Mouse (Mus musculus) ES-E14 (cell line): Measurements from ENCODE around the gene Tdrd3. TPM values are rescaled to one million over a fixed set of nuclear protein-coding genes. Genes with fewer than 3 reads are reported as not detected.

ENCODE experiments used
- DNase-seq: peaks from one replicate; pipeline ENCODE4 v3.0.0-alpha.2; 2013; ENCODE audit warnings: low read depth, low spot score
- H3K27ac ChIP-seq: 2 replicates; pipeline ENCODE4 v1.5.1; 2012; ENCODE audit warnings: low read depth, mild to moderate bottlenecking, low read length, moderate library complexity, mixed read lengths; ENCODE audit not compliant: poor library complexity, insufficient read depth, severe bottlenecking
- H3K36me3 ChIP-seq: 2 replicates; pipeline ENCODE4 v1.6.1; 2012; ENCODE audit warnings: mild to moderate bottlenecking, low read length, moderate library complexity, mixed read lengths; ENCODE audit not compliant: control insufficient read depth, poor library complexity, insufficient read depth, severe bottlenecking
- H3K4me1 ChIP-seq, 2 experiments: fragments of 150-350 bp in 1 of 2; sonication (generic) in 1 of 2; 2 replicates each; pipeline ENCODE4 v1.6.1; 2012; ENCODE audit warnings: low read length in 2 of 2, mild to moderate bottlenecking in 1 of 2, mixed read lengths in 1 of 2; ENCODE audit not compliant: control insufficient read depth in 2 of 2, insufficient read depth in 2 of 2, poor library complexity in 1 of 2
- H3K4me3 ChIP-seq, 2 experiments: fragments of 150-350 bp in 1 of 2; sonication (generic) in 1 of 2; 2 replicates each; pipeline ENCODE4 v1.5.1; 2012; ENCODE audit warnings: low read length in 2 of 2, low read depth in 1 of 2, mild to moderate bottlenecking in 1 of 2, mixed read lengths in 1 of 2; ENCODE audit not compliant: insufficient read depth in 1 of 2, poor library complexity in 1 of 2, severe bottlenecking in 1 of 2
- H3K9ac ChIP-seq: 2 replicates; pipeline ENCODE4 v1.6.1; 2012; ENCODE audit warnings: low read depth, mild to moderate bottlenecking, low read length, mixed read lengths; ENCODE audit not compliant: poor library complexity, insufficient read depth, severe bottlenecking
- H3K9me3 ChIP-seq: fragments of 150-350 bp; sonication (generic); 2 replicates; pipeline ENCODE4 v1.6.1; 2012; ENCODE audit warnings: low read depth, mild to moderate bottlenecking, low read length; ENCODE audit not compliant: control insufficient read depth, insufficient read depth
- CHD2 ChIP-seq: IDR thresholded peaks from 2 replicates; pipeline ENCODE4 v1.6.1; 2014; ENCODE audit warnings: mild to moderate bottlenecking, low read depth, low read length, inconsistent platforms
- HCFC1 ChIP-seq: IDR thresholded peaks from 2 replicates; pipeline ENCODE4 v1.6.1; 2012; ENCODE audit warnings: low read length, inconsistent platforms, borderline replicate concordance; ENCODE audit not compliant: insufficient read depth
- MAFK ChIP-seq: IDR thresholded peaks from 2 replicates; pipeline ENCODE4 v1.6.1; 2014; ENCODE audit warnings: mild to moderate bottlenecking, low read depth, low read length, inconsistent platforms; ENCODE audit not compliant: insufficient read depth
- ZC3H11A ChIP-seq: IDR thresholded peaks from 2 replicates; pipeline ENCODE4 v1.6.1; 2012; ENCODE audit warnings: low read depth, mild to moderate bottlenecking, inconsistent platforms, low read length, borderline replicate concordance
- ZNF384 ChIP-seq: IDR thresholded peaks from 2 replicates; pipeline ENCODE4 v1.6.1; 2012; ENCODE audit warnings: low read depth, low read length, inconsistent platforms
- in situ Hi-C, 2 experiments: fragments of 600-800 bp; cut with MboI; formaldehyde crosslinking; loops; one replicate each; pipeline ENCODE4 v1.15.1; 2025; ENCODE audit warnings: low sequenced_read_pairs in 2 of 2, inconsistent platforms in 1 of 2; ENCODE audit not compliant: unreplicated experiment in 2 of 2
- total RNA-seq: library from RNA; depleted of rRNA; stranded (reverse); fragments of 300-350 nt; gene quantifications from 2 replicates; pipeline ENCODE4 v1.2.3, GENCODE M21; 2012

Gene Tdrd3
- total RNA-seq, 1 experiment: 5.4 TPM

GRCm38 (mm10) chr14:87439721-87440120 lies 23.3 kb downstream of the Tdrd3 start:
- DNase-seq: no peak
- Histone ChIP-seq H3K4me1 (no peaks in the 10 kb centered on the region; a peak in 1 of 4 replicates), H3K36me3 (no peaks in the 10 kb centered on the region), H3K9ac (no peak overlapping the region), H3K4me3 (no peak overlapping the region), H3K9me3 (no peaks in the 10 kb centered on the region), H3K27ac (no peak overlapping the region)
- in situ Hi-C loops: loop anchor here in 1 of 2 experiments (25.0 kb wide), 2 partner anchors 227 to 302 kb away; partner anchors contain the start of gene Diaph3
- TF ChIP-seq CHD2: no peak
- no peak for TF ChIP-seq ZC3H11A
- no peak for TF ChIP-seq MAFK
- no peak for TF ChIP-seq HCFC1
- TF ChIP-seq ZNF384: no peak

- Histone ChIP-seq H3K9me3 (no peaks in the 10 kb centered on the region), H3K27ac (no peak overlapping the region), H3K4me3 (no peak overlapping the region), H3K4me1 (no peaks in the 10 kb centered on the region), H3K36me3 (no peaks in the 10 kb centered on the region), H3K9ac (no peak overlapping the region)
- in situ Hi-C loops: loop anchor here in 1 of 2 experiments (25.0 kb wide), 2 partner anchors 234 to 309 kb away; partner anchors contain the start of gene Diaph3
- no peak for DNase-seq
- TF ChIP-seq CHD2: no peak
- no peak for TF ChIP-seq MAFK
- TF ChIP-seq ZC3H11A: no peak
Observed at GRCm38 (mm10) chr14:87446331-87446913, 30.0 kb downstream of the Tdrd3 start.

GRCm38 (mm10) chr14:87451645-87452443 lies 35.4 kb downstream of the Tdrd3 start:
- in situ Hi-C loops: loop anchor here in 1 of 2 experiments (25.0 kb wide), 1 partner anchor 90 kb away; no protein-coding TSS in a partner anchor
- Histone ChIP-seq H3K27ac (no peak overlapping the region), H3K9me3 (no peaks in the 10 kb centered on the region), H3K4me1 (peaks cover 1 to 2% of the 10 kb centered on the region in 2 experiments; a peak in 2 of 4 replicates), H3K9ac (no peak overlapping the region), H3K4me3 (no peak overlapping the region), H3K36me3 (no peaks in the 10 kb centered on the region)
- DNase-seq: peak; percentile 68
- TF ChIP-seq MAFK (no peak), CHD2 (no peak), ZNF384 (no peak), ZC3H11A (peak; percentile 89), HCFC1 (no peak)

GRCm38 (mm10) chr14:87455630-87456175 lies 39.3 kb downstream of the Tdrd3 start:
- no peak overlapping the region for H3K4me3 ChIP-seq
- H3K27ac ChIP-seq: no peak overlapping the region
- no peak for TF ChIP-seq HCFC1
- TF ChIP-seq ZC3H11A: no peak
- TF ChIP-seq ZNF384: no peak
- TF ChIP-seq CHD2: no peak
- no peak for TF ChIP-seq MAFK
- DNase-seq: no peak
- H3K4me1 ChIP-seq: peaks cover 1 to 2% of the 10 kb centered on the region in 2 experiments; a peak in 2 of 4 replicates
- no peaks in the 10 kb centered on the region for H3K9me3 ChIP-seq
- no peaks in the 10 kb centered on the region for H3K36me3 ChIP-seq
- in situ Hi-C loops: loop anchor here in 1 of 2 experiments (25.0 kb wide), 1 partner anchor 93 kb away; no protein-coding TSS in a partner anchor
- no peak overlapping the region for H3K9ac ChIP-seq
